Mouse (Mus musculus) adrenal gland, postnatal 4 days (tissue): ENCODE measurements around the gene Invs. TPM values are rescaled to one million over a fixed set of nuclear protein-coding genes. Genes with fewer than 3 reads are reported as not detected.
"Not testable (repeated sequence)": the region's sequence is repeated elsewhere in the genome, so short reads cannot be mapped to it uniquely, and the experiment has no call there.

ENCODE experiments used
- DNase-seq, 2 experiments: peaks; one replicate each; pipeline ENCODE4 v3.0.0; 2021 to 2022; ENCODE audit warnings: low spot score in 2 of 2, mixed read lengths in 2 of 2
- total RNA-seq, 2 experiments: library from RNA; stranded (reverse); gene quantifications; 2 replicates each; pipeline ENCODE4 v1.2.3; 2021

Gene Invs
- total RNA-seq, 2 experiments from 2014 or later = 10.3 to 10.8 TPM

DNA sequence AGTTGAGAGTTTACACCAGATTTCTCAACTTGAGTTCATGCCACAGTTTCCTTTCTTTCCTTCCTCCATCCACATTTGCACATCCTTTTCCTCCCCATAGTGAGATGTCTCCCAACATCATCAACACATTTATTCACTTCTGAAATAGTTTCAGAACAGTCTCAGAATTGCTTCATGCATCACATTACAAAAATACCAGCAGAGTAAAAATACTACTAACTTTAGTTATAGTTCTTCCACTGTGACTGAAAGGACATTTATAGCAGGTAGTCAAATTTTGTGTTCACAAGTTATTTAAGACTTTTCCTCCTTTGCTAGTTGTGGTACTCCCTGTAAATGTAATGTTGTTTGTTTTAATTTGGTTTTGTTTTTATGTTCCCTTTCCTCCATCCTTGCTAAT lies 47.6 kb downstream of the Invs start:
- DNase-seq = no peak

DNA sequence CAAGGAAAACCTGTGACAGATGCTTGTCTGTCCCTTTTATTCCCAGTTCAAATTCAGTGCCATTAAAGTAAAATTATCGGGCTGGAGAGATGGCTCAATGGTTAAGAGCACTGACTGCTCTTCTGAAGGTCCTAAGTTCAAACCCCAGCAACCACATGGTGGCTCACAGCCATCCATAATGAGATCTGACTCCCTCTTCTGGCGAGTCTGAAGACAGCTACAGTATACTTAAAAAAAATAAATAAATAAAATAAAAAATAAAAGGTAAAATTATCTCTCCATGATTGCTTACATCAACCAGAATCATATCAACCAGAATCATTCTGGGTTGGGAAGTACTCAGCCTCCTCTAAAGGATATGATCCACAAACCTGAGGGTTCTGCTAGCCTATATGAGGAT lies 48.5 kb downstream of the Invs start:
- no peak for DNase-seq

DNA sequence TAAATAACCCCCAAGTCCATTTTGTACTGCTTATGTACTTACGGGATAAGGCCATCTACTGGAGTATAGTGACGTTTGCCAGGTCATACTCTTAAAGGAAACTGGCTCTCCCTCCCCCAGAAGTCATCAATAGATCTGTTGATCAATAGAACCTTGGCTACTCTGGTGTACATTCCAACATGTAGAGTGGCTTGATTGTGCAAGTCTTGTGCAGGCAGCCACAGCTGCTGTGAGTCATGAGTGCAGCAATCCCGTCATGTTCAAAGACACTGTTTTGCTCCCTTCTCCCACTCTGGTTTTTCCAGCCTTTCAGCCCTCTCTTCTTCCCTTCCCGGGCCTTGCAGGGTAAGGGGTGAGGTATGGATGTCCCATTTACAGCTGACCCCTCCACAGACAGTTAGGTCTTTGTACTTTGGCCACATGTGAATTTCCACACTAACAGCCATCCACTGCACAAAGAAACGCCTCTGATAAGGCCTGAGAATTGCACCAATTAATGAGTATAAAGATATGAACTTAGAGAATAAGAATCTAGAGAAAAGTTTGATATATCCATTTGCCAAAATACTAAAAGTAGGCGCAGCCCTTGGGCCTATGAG lies 53.0 kb downstream of the Invs start:
- no peak for DNase-seq

DNA sequence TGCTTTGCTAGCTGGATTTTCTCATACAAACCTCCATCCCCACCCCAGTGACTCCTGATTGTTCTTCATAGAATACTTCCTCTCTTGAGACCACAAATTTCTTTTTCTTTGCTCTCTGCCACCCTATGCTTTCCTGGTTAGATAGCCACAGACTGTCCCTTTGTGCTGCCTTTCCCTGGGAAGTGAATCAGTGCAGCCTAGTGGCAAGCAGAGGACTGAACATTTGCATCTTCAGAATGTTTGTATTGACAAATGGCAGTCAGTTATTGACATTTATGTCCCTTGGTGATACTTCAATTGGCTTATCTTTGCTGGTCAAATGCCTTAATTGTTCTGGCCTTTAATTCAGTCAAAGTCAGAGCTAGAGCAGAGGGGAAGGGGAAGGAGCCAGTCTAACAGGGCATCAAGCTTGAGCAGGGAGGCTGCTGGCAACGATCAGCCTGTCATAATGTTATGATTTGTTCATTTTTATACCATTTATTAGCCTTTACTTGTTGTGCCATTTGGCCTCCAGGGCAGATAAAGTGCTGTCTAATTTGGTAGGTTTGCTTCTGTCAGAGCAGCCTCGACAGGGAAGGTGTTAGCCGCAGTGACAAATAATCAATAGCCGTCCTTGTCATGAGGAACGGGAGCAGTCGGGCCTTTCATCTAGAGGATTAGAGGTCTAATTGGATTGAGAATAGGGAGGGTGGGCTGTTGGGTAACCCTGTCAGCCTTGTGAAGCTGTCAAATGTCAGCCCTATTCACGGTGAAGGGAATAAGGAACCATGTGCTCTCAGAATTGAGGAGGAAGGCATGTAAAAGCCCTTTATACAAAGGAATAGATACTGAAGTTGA lies 55.6 kb downstream of the Invs start:
- DNase-seq = no peak

DNA sequence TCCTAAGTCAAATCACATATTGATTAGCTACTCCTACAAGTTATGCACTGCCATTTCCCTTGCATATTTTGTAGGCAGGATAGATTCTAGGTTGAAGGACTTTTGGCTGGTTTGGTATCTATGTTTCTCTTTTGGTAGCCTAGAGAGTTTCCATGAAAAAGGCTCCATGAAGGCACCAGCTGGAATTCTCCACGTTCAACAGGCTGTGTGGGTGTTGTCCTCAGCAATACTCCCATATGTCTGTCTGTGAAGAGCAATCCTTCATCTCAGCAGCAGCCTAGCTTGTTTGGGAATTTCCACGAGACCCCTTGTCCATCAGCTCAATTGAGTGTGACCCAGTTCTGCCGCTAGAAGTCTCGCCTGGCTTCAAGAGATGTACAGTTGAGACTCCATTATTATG lies 63.1 kb downstream of the Invs start:
- DNase-seq = no peak

DNA sequence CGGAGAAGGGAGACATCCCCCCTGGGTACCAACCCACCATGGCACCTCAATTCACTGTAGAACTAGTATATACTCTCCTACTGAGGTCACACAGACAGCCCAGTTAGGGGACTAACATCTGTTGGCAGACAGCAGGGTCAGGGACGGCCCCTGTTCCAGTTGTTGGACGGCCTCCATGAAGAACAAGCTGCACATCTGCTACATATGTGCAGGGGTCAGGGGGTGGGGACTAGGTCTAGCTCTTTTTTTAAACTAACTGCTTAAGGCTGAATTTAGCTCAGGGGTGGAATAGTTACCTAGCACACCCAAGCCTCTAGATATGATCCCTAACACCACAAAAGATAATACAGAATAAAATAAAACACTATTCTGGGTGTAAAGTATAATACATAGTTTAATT lies 82.8 kb downstream of the Invs start:
- no peak for DNase-seq

DNA sequence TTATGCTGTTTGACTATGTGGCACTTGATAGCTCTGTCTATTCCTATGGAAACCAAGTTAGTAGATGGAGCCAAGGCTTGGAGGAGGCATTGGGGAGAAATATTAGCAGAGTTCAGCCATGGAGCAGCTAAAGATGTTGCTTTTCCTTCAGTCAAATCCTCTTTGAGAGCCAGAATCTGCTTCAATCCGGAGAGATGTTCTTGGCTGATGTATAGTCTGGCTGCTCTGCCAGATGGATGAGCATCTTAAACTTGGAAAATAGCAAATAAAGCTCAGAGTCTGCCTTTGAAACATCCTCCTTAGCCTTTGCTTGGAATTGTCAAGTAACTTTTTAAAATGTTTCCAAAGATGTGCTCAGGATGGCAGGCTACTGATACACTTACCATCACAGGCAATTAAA lies 91.5 kb downstream of the Invs start:
- DNase-seq = no peak

DNA sequence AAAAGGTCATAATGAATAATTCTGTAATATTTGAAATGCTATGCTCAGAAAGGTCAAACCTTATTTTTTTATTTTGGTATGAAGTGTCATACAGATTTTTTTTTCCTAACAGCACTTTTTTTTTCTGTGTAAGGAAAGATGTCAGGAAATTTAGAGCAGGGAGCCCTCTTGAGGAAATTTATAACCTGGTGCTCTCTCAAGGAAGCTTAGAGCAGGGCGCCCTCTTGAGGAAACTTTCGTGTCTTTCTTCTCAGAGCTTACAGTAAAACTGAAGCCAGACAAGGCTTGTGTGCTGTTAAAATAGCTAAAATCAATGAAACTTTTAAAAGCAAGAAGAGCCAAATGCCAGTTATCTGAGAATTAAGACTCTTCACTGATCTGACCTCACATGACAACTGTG lies 101.4 kb downstream of the Invs start:
- DNase-seq = peak in 1 of 2 experiments; percentile 36

DNA sequence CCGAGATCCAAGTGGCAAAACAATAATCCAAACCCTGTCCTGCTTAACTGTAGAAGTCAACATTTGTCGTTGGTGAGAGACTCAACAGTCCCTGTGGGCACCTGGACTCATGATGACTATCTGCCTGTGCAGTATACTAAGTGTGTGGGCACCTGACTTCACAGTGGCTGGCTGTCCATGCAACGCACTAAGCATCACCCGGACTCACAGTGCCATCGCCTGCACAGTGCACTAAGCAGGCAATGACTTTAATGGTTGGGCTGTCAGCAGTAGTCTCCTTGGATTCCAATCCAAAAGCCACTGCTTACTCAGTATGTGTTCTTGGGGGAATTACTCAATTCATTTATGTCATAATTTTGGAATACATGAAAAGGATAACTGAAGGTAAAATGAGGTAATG lies 102.9 kb downstream of the Invs start:
- no peak for DNase-seq

DNA sequence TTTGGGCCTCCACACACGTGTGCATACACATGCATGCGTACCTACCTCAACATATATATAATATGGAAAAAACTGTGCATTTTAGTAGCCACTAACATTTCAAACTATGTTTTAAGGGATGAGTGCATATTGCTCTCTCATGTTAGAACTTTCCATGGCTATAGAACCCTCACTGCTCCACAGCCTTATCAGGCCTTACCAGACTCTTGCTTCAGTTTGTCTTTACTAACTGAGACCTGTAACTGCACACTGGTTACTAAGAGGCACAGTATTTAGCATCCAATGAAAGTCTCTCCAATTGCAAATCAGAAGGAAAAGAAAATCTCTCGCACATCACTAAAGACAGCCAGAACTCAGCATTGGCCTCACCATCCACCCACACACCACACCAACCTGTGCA lies 117.4 kb downstream of the Invs start:
- DNase-seq = no peak

DNA sequence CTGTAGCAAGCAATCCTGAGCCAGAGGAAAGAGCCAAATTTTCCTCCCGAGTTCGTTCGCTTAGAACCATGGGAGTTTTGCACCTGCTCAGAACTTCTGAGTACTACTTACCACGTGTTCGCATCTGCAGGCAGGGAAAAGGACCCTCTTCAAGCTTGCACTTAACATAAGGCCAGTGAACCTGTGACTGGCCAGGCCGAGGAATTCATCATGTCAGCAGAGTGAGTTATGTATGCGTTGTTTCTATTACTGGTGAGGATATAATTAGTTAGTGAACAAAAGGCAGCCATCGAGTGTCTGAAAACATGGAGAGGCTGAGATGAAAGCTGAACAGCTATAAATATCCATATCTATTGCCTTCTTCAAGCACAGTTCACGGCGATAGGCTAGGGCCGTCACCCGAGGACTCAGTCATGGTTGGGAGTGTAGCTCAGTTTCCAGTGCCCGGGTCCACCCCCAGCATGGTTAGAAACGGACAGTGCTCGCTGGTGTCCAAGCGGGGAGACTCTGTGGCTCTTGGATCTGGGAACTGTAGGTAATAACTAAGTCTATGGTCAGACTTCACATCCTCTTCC lies 123.6 kb downstream of the Invs start:
- no peak for DNase-seq

DNA sequence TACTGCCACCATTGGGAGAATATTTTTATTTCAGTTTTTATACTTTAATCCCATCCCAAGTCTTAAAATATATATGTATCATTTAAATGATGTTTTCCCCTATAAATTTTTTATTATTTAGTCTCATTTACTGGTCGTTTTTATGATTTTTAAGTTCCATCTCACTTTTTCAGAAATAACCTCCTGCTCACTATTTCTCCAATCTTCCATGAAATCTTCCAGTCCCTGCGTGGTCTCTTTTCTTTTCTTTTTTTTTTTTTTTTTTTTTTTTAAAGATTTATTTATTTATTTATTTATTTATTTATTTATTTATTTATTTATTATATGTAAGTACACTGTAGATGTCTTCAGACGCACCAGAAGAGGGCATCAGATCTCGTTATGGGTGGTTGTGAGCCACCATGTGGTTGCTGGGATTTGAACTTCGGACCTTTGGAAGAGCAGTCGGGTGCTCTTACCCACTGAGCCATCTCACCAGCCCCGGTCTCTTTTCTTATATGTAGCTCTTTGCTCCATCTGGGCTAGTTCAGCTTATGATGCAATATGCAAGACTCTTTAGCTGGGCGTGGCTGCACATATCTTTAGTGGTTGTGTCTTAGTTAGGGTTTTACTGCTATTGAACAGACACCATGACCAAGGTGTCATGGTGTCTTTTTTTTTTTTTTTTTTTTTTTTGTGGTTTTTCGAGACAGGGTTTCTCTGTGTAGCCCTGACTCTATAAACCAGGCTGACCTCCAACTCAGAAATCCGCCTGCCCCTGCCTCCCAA lies 126.3 kb downstream of the Invs start:
- DNase-seq = not testable (repeated sequence)

DNA sequence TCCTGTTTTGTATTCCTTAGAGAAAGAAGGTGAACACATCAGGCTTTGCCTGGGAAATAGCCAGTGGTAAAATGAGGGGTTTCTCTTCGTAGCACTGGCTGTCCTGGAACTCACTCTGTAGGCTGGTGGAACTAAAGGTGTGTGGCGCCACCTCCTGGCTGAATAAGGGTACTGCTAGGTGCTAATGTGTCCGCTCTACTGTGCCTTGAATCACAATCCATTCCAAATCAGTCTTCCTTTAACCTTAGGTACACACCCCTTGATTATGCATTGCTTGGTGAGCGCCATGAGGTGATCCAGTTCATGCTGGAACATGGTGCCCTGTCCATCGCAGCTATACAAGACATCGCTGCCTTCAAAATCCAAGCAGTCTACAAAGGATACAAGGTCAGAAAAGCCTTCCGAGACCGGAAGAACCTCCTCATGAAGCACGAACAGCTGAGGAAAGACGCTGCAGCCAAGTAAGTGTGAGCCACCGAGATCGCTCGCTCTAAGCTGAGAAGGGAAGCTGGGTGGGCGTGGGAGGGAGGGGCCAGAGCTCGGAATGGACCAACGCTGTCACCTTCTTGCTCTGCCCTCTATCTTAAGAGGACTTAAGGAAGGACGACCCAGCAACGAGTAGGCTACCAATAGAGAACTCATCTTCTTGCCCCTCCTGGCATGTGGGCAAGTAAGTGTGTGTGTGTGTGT lies 127.9 kb downstream of the Invs start:
- peak; percentile 26 to 33 for DNase-seq

DNA sequence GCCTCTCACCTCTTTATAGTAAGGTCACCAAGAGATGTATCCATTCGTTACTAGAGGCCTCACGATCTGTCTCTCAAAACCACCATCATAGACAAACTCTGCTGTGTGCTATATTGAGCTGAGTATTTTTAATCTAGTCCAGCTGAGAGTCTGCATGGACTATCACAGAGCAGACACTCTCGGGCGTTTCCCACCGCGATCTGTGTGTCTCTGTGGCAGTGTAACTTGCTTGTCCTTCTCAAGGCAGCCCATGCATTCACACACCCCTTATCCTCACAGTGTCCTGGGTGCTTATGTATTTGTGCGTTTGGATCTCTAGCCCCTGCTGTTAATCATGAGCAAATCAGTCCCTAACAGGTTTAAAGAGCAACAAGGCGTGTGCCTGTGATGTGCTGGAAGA lies 133.9 kb downstream of the Invs start:
- DNase-seq = no peak

DNA sequence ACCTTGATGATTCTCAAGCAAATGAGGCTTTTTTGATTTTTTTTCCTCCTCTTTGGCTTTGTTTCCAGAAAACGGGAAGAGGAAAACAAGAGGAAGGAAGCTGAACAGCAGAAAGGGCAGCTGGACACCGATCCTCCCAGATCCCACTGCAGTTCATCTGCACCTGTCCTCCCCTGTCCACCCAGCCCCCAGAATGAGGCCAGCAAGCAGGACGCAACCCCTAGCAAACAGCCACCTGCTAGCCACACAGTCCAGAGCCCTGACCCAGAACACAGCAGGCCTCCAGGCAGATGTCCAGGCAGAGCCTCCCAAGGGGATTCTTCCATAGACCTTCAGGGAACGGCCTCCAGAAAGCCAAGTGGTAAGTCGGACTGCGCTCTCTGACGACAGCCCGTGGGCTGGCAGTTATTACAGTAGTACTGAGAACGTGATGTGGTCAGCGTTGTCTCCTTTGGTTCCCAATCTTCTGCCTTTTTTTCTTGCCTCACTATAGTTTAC lies 136.3 kb downstream of the Invs start:
- DNase-seq = no peak

DNA sequence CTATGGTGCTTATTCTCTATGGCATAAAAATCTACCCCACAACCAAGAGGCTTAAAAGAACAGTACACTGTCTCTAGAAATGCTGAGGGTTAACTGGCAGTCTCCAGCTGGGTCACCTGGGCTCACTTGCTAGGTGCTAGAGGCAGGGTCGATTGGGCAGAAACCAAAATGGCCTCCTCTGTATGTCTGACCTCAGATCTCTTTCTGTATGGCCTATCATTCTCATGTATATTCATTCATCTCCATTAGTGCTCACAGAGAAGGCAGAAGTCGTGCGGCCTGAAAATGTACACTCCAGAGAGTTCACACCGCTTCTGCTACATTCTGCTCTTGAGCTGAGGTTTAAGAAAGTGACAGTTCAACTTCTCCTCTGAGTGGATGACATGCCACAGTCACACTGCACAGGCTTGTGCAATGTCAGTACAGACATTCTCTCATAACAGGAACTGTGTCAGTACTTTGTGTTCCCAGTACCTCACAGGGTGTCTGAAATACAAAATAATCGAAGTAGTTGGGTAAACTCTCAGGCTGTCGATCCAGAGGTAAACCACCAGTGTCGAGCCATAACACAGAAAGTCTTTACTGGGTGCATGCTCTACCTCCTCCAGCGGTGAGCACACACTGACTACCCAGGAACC lies 139.4 kb downstream of the Invs start:
- no peak for DNase-seq

DNA sequence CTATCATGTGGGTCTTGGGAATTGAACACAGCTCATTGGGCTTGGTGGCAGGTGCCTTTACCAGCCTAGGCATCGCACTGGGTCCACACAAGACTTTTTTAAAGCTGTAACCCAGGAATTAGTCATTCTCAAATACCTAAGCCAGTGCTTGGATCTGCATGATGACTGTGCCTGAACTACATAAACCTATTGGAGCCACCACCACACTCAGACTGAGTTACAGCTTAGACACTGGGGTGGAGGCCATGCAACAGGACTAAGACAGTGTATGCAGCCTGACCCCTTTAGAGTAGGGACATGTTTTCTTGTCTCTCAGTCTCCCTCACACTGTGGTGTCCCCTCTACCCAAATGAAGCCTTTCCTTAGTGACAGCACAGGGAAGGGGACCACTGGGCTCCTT lies 143.1 kb downstream of the Invs start:
- no peak for DNase-seq

DNA sequence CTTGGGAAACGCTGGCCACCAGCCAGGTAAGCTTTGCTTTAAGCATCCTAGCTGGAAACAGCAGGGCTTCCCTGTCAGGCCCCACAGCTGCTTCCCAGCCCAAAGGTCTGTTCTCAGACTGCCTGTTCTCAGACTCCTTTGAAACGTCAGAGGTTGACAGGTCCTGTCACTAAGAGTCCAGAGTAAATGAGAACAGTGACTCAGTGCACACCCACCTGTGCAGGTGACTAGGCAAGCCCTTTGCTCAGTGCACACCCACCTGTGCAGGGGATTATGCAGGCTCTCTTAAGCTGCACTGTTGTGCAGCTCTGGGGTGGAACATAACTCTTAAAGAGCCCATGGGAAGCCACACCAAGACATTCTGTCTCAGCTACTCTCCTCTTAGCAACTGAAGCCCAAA lies 144.2 kb downstream of the Invs start:
- DNase-seq = no peak

DNA sequence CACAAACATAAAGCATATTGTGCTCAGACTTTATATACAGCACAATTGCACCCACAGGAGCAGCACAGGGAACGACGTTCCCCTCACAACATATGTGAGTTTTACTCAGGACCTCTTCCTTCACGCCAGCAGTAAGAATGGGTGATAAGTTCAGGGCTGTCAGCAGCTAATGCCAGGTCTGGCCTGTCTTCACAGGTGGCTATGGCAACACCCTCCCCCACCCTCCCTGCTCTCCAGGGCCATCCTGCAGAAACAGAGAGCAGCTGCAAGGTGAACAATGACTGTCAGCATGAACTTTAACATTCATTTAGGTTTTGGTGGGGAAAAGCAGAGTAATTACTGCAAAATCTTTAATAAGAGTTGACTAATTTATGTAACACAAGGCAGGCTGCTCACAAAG lies 147.9 kb downstream of the Invs start:
- DNase-seq = no peak

DNA sequence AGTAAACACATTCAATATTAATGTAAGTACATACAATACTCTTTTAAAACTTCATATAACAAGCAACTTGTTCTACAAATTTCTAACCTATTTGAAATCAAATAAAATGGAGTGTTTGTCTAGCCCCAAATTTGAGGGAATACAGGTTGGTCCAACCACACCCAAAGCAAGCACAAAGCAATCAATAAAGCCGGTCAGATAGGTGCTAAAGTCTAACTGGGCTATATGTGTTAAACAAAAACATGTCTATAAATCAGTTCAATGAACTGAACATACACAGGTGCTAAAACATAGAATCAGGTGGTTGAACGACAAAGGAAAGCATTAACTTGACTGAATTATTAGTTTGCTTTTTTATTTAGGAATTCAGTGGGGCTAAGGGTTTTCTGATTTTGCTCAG lies 148.5 kb downstream of the Invs start:
- DNase-seq = no peak
